Mouse (Mus musculus) CD4-positive, CD25-positive, alpha-beta regulatory T cell, adult 2 months (primary cell): Measurements from ENCODE around the gene Qtrt1.
A peak's percentile ranks its signal among the peaks of the same experiment; 100 is the strongest.

Experiments
- DNase-seq: peaks from one replicate; pipeline ENCODE4 v3.0.0-alpha.2; 2012; ENCODE audit warnings: low read depth, low spot score

The Qtrt1 gene

GRCm38 (mm10) chr9:21411669-21412550, at the start of gene Qtrt1:
Gene Qtrt1, plus strand, starts transcription at chr9:21411837.
- DNase-seq: peak; percentile 93

GRCm38 (mm10) chr9:21366541-21367220, 45.0 kb upstream of the Qtrt1 start:
- peak; percentile 91 for DNase-seq

- peak; percentile 100 for DNase-seq
These were observed 44.1 kb upstream of the Qtrt1 start, which contains the start of gene Ilf3 for GRCm38 (mm10) chr9:21367357-21368111. Gene Ilf3, plus strand, starts transcription at chr9:21367871.

GRCm38 (mm10) chr9:21368131-21368584, 43.5 kb upstream of the Qtrt1 start:
- DNase-seq: peak; percentile 87

GRCm38 (mm10) chr9:21369080-21369479, 42.6 kb upstream of the Qtrt1 start:
- DNase-seq: peak; percentile 47

- no peak for DNase-seq
These were observed 40.8 kb upstream of the Qtrt1 start for GRCm38 (mm10) chr9:21370876-21371275.

- DNase-seq: no peak
These were observed 39.1 kb upstream of the Qtrt1 start for GRCm38 (mm10) chr9:21372508-21372907.

GRCm38 (mm10) chr9:21379195-21379594, 32.4 kb upstream of the Qtrt1 start:
- peak; percentile 40 for DNase-seq

GRCm38 (mm10) chr9:21380868-21381267, 30.8 kb upstream of the Qtrt1 start:
- no peak for DNase-seq

- no peak for DNase-seq
These were observed 27.7 kb upstream of the Qtrt1 start for GRCm38 (mm10) chr9:21383966-21384365.

GRCm38 (mm10) chr9:21392646-21393175, 18.9 kb upstream of the Qtrt1 start:
- no peak for DNase-seq

- DNase-seq: no peak
These were observed 15.9 kb upstream of the Qtrt1 start for GRCm38 (mm10) chr9:21395692-21396091.

- DNase-seq: no peak
These were observed 14.5 kb upstream of the Qtrt1 start for GRCm38 (mm10) chr9:21397170-21397569.

GRCm38 (mm10) chr9:21401042-21401441, 10.6 kb upstream of the Qtrt1 start:
- DNase-seq: no peak

- no peak for DNase-seq
These were observed 8.8 kb upstream of the Qtrt1 start for GRCm38 (mm10) chr9:21402764-21403253.

- DNase-seq: no peak
These were observed 7.9 kb upstream of the Qtrt1 start for GRCm38 (mm10) chr9:21403745-21404144.

GRCm38 (mm10) chr9:21405525-21405924, 6.1 kb upstream of the Qtrt1 start:
- DNase-seq: no peak

- DNase-seq: no peak
These were observed 3.7 kb upstream of the Qtrt1 start for GRCm38 (mm10) chr9:21407951-21408350.

GRCm38 (mm10) chr9:21408624-21409023, 3.0 kb upstream of the Qtrt1 start:
- DNase-seq: no peak

- DNase-seq: peak; percentile 91
These were observed 1.9 kb upstream of the Qtrt1 start for GRCm38 (mm10) chr9:21409592-21410317.

- no peak for DNase-seq
These were observed 6.2 kb downstream of the Qtrt1 start for GRCm38 (mm10) chr9:21417866-21418265.
